Mouse (Mus musculus) kidney, adult 10 weeks (tissue): ENCODE measurements around the gene Lrrc43. TPM values are rescaled to one million over a fixed set of nuclear protein-coding genes. Genes with fewer than 3 reads are reported as not detected.

Experiments
- polyA plus RNA-seq: library from polyadenylated mRNA; stranded (reverse); fragments of 350-450 nt; fragmentation: Illumina TruSeq; extraction: RNeasy Lipid Tissue Mini Kit (QIAGEN cat#74804); gene quantifications from one replicate; pipeline ENCODE4 v1.2.3, GENCODE M21; 2014; ENCODE audit warnings: low read depth, low replicate concordance

Gene Lrrc43
- not detected for polyA plus RNA-seq

DNA sequence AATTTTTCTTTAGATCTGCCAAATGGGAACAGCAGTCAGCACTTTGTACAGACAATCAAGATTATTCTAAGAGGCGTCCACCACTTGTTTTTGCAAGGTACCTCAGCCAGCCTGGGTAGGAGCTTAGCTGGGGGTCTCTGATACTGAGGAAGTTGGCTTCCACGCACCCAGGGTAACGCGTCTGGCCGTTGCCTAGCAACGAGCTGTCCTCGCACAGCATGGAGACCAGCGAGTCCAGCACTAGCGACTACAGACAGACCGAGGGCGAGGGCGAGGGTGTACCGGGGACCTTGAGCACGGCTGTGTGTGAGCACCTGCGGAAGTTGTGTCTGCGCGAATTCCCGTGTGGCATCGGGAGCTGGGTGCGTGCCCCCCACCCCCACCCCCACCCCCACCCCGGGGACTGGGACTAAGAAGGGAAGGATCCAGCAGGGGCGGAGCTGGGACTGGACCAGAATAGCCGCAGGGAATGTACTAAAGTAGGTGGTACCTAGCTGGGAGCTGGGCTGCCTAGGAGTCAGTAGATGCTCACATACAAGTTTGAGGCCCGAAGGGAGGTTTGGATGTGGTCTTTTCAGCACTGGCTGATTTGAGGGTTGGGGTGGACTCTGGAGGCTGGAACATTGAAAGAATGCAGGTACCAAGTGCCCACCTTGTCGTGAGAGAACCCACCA, at the start of gene Lrrc43, which contains the start of gene Il31:
Lrrc43 (plus strand) TSS at position 194 of the 674 bp plus-strand sequence.
Il31 (minus strand) TSS at position 378 of the 674 bp plus-strand sequence.

DNA sequence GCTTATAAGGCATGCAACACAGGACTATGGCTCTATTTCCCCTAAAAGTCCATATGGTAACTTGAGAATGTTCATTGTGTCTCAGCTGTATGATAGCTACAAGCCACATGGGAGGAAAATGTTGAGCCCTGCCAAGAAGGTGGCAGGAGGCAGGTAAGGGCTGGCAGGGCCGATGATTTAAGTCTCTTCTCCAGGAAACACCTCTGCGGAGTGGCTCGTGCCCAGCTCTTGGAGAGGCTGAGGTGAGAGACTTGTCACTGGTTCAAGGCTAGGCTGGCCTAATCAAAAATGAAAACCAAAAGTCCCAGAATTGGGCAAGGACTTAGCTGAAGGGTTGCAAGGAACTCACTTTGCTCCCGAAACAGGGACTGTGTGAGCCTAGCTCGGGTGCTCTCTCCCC, 21.1 kb downstream of the Lrrc43 start, which contains the start of gene B3gnt4:
B3gnt4 (plus strand) TSS at position 301 of the 400 bp plus-strand sequence.

DNA sequence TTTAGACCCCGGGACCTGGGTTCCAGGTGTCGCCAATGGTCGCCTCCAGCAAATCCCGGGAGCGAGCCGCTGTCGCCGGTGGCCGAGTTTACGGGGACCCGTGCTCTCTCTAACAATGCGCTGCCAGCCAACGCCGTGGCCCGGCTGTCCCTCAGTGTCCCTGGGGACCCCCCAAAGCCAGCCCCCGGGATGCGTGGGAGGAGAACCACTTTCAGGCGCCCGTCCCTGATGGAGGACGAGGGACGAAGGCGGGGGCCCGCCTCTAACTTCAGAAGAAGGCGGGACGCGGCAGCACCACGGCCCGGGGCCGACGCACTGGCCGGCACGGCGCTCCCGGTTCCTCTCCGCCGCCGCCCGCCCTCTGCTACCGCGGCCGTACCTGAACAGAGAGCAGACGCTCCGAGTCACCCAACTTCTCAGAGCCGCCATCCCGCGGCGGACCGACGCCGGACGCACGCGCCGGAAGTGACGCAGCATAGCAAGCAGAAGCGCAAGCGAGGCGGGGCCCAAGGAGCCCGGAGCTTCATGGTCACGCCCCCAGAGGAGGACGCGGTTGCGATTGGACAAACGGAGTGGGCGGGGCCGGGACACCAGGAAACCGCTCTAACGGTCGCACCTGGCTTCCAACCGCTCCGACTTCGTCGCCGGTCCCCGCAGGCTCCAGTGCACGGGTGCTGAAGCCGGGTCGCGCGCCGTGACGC, 34.7 kb downstream of the Lrrc43 start, which contains the start of gene Diablo:
Diablo (minus strand) TSS at position 485 of the 701 bp plus-strand sequence.

DNA sequence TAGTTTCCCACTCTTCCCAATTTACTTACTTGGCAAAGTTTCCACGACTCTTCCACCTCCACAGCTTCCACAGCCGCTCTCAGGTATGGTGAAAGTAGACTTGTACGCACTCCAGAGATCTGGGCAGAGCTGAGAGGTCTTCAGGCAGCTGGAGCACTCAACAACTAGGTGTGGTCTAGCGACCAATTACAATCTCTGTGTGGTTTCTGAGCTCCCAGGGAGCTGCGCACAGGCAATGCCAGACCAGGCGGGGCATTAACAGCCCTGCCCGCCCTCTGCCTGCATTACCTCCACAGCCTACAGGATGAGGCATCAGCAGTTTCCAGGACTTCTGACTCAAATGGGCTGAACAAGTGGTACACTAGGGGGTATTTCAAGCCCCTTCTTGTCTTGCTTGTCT, 36.2 kb downstream of the Lrrc43 start, which contains the start of gene Gm49027:
Gm49027 (minus strand) TSS at position 208 of the 400 bp plus-strand sequence.

Other genes starting within 250 kb of the Lrrc43 start
- gene Wdr66, start 237.2 kb upstream of the Lrrc43 start, polyA plus RNA-seq: 0.97 TPM
- 13.9 TPM for gene Bcl7a, start 145.5 kb upstream of the Lrrc43 start, polyA plus RNA-seq
- 4.8 TPM for gene Mlxip, start 94.5 kb upstream of the Lrrc43 start, polyA plus RNA-seq
- gene Il31, start 184 bp downstream of the Lrrc43 start, polyA plus RNA-seq: not detected
- gene B3gnt4, start 21.2 kb downstream of the Lrrc43 start, polyA plus RNA-seq: not detected
- 101 TPM for gene Diablo, start 34.9 kb downstream of the Lrrc43 start, polyA plus RNA-seq
- not detected for gene Gm49027, start 36.2 kb downstream of the Lrrc43 start, polyA plus RNA-seq
- gene Vps33a, start 83.7 kb downstream of the Lrrc43 start, polyA plus RNA-seq: 19.6 TPM
- gene Clip1, start 195.3 kb downstream of the Lrrc43 start, polyA plus RNA-seq: 41.1 TPM
- gene Zcchc8, start 231.8 kb downstream of the Lrrc43 start, polyA plus RNA-seq: 100 TPM